Mouse (Mus musculus) small intestine, adult 2 months (tissue): ENCODE results near the gene Cer1.

Experiments used
- CTCF ChIP-seq: fragments of 200-500 bp; IDR thresholded peaks from 2 replicates; pipeline ENCODE4 v1.5.1; 2012; ENCODE audit warnings: low read depth, mild to moderate bottlenecking, control low read depth, inconsistent platforms, low read length, moderate library complexity, mixed read lengths; ENCODE audit not compliant: insufficient replicate concordance, insufficient read length; ENCODE audit errors: extremely low read depth
- POLR2A ChIP-seq: fragments of 200-500 bp; IDR thresholded peaks from 2 replicates; pipeline ENCODE4 v1.6.1; 2012; ENCODE audit warnings: low read depth, mild to moderate bottlenecking, control low read depth, inconsistent platforms, low read length, moderate library complexity

DNA sequence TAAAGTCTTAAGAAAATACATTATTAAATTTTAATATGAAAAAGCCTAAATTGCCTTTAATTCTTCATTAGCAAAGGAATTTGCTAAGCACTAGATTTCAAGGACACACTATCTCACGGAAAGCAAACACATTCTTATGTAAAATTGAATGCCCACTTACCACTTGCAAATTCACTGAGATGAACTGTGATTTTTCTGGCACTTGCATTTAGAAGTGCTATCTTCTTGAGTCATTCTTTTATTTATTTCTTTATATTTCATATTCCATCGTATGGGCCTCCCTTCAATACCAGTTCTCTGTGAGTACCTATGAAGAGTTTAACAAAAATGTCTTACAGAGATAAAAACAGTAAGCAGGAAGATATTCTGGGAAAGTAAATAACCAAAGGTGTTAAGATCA, 31.1 kb downstream of the Cer1 start:
- TF ChIP-seq CTCF (no peak), POLR2A (no peak)
